Mouse (Mus musculus) thymus, postnatal 36 days (tissue): Measurements from ENCODE around the gene Cyp1a2.
A peak's percentile ranks its signal among the peaks of the same experiment; 100 is the strongest.

Experiments
- DNase-seq, 2 experiments: peaks; one replicate each; pipeline ENCODE4 v3.0.0; 2022; ENCODE audit warnings: mixed read lengths in 2 of 2

Gene Cyp1a2

GRCm38 (mm10) chr9:57671037-57671436, 12.5 kb downstream of the Cyp1a2 start:
- DNase-seq, result no peak

- DNase-seq, result no peak
Observed at GRCm38 (mm10) chr9:57669566-57669965, 13.9 kb downstream of the Cyp1a2 start.

GRCm38 (mm10) chr9:57668277-57668676, 15.2 kb downstream of the Cyp1a2 start:
- no peak for DNase-seq

GRCm38 (mm10) chr9:57667817-57668216, 15.7 kb downstream of the Cyp1a2 start:
- DNase-seq, result peak in 1 of 2 experiments; percentile 18

- peak; percentile 48 to 64 for DNase-seq
Observed at GRCm38 (mm10) chr9:57667136-57667535, 16.4 kb downstream of the Cyp1a2 start.

- DNase-seq, result peak; percentile 27 to 68
Observed at GRCm38 (mm10) chr9:57666536-57666935, 17.0 kb downstream of the Cyp1a2 start.

GRCm38 (mm10) chr9:57664616-57665015, 18.9 kb downstream of the Cyp1a2 start:
- DNase-seq, result no peak

- no peak for DNase-seq
Observed at GRCm38 (mm10) chr9:57661552-57661951, 22.0 kb downstream of the Cyp1a2 start.

- DNase-seq, result peak in 1 of 2 experiments; percentile 19
Observed at GRCm38 (mm10) chr9:57660501-57660900, 23.0 kb downstream of the Cyp1a2 start.

- peak; percentile 79 to 80 for DNase-seq
Observed at GRCm38 (mm10) chr9:57659774-57660173, 23.7 kb downstream of the Cyp1a2 start.

GRCm38 (mm10) chr9:57658970-57659369, 24.5 kb downstream of the Cyp1a2 start:
- DNase-seq, result peak in 1 of 2 experiments; percentile 30

GRCm38 (mm10) chr9:57657843-57658242, 25.7 kb downstream of the Cyp1a2 start:
- no peak for DNase-seq

GRCm38 (mm10) chr9:57656631-57657350, 26.7 kb downstream of the Cyp1a2 start:
- peak in 1 of 2 experiments; percentile 12 for DNase-seq

GRCm38 (mm10) chr9:57655749-57656148, 27.8 kb downstream of the Cyp1a2 start:
- peak; percentile 93 to 97 for DNase-seq

GRCm38 (mm10) chr9:57654966-57655365, 28.5 kb downstream of the Cyp1a2 start:
- DNase-seq, result no peak

GRCm38 (mm10) chr9:57653283-57653682, 30.2 kb downstream of the Cyp1a2 start, which contains the start of gene Csk:
Csk (minus strand) TSS chr9:57653631.
- DNase-seq, result peak; percentile 21 to 23

GRCm38 (mm10) chr9:57652855-57653254, 30.6 kb downstream of the Cyp1a2 start:
- DNase-seq, result peak; percentile 39 to 53

- peak; percentile 7 to 20 for DNase-seq
Observed at GRCm38 (mm10) chr9:57652351-57652750, 31.2 kb downstream of the Cyp1a2 start.

- peak; percentile 73 to 81 for DNase-seq
Observed at GRCm38 (mm10) chr9:57650786-57651311, 32.7 kb downstream of the Cyp1a2 start.

GRCm38 (mm10) chr9:57650130-57650785, 33.2 kb downstream of the Cyp1a2 start:
- peak in 1 of 2 experiments; percentile 21 for DNase-seq

GRCm38 (mm10) chr9:57647286-57648108, 36.0 kb downstream of the Cyp1a2 start:
- DNase-seq, result peak; percentile 49 to 74

- peak; percentile 20 to 23 for DNase-seq
Observed at GRCm38 (mm10) chr9:57646551-57647103, 36.9 kb downstream of the Cyp1a2 start.
